Mouse (Mus musculus) left cerebral cortex, adult 2 months (tissue): ENCODE results near the gene Pole2. TPM values are rescaled to one million over a fixed set of nuclear protein-coding genes. Genes with fewer than 3 reads are reported as not detected.
A peak's percentile ranks its signal among the peaks of the same experiment; 100 is the strongest.

Source experiments
- DNase-seq, 2 experiments: peaks; one replicate each; pipeline ENCODE4 v3.0.0; 2021 to 2022; ENCODE audit warnings: low spot score in 2 of 2, mixed read lengths in 1 of 2; ENCODE audit errors: extremely low spot score in 1 of 2
- H3K27ac ChIP-seq: fragments of 200-600 bp; 2 replicates; pipeline ENCODE4 v1.8.1; 2022
- H3K4me3 ChIP-seq: fragments of 200-600 bp; 2 replicates; pipeline ENCODE4 v1.8.1; 2022
- CTCF ChIP-seq: fragments of 200-600 bp; IDR thresholded peaks from 2 replicates; pipeline ENCODE4 v1.8.1; 2022; ENCODE audit warnings: antibody characterized with exemption, mild to moderate bottlenecking, moderate library complexity
- intact Hi-C: fragments of 180-260 bp; cut with DNase I; formaldehyde crosslinking; loops from one replicate; pipeline ENCODE4 v1.15.1; 2025
- long read RNA-seq, 2 experiments: library from polyadenylated mRNA; stranded (forward); transcript quantifications; one replicate each; pipeline ENCODE4 v2.0.0; 2021; ENCODE audit warnings: borderline mapping rate in 2 of 2
- total RNA-seq, 2 experiments: library from RNA; stranded (reverse); gene quantifications; 2 replicates each; pipeline ENCODE4 v1.2.3; 2021

The Pole2 gene
- total RNA-seq, result under 1 TPM; 0.40 to 0.66 TPM
- long read RNA-seq, experiment 1, partial matches to known transcripts, result 0 of 1 reads
- long read RNA-seq, experiment 1, other reads (novel, unspliced or antisense), result 1 of 1 reads
- long read RNA-seq, experiment 2, result 0 reads

DNA sequence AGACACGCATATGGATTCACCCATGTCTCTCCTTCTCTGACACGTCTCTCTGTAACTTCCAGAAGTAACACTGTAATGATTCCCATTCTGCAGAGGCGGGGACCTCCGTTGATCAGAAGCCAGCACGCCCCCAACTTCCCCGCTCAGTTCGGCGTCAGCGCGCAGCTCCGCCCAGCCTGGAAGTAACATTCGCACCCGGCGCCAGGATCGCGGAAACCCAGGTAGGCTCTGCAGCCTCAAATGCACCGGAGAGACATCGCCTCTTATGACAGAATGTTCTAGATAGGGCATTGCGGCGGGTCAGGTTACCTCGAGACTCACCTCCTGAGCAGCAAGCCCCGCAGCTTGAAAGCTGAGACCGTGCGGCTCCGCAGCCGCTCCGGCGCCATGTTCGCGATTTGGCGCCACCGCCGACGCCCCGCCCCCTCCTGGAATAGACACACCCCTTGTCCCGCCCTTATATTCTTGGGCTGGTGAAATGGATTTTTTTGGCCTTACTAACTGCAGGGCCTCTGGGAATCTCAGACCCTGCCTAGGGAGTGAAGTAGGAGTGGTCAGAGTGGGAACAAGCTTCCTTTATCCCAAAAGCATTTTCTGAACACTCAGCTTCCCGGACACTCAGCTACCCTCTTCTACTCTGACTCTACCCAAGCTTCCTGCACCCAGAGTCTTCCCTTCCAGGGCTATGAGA, at the start of gene Pole2:
Pole2 (minus strand) TSS at position 420 of the 691 bp plus-strand sequence.
- peak; percentile 82 for DNase-seq
- H3K4me3 ChIP-seq, result peak within 1 kb of the TSS; percentile 80
- no peak within 1 kb of the TSS for H3K27ac ChIP-seq
- no peak for TF ChIP-seq CTCF
- intact Hi-C loops, result no loop called here

DNA sequence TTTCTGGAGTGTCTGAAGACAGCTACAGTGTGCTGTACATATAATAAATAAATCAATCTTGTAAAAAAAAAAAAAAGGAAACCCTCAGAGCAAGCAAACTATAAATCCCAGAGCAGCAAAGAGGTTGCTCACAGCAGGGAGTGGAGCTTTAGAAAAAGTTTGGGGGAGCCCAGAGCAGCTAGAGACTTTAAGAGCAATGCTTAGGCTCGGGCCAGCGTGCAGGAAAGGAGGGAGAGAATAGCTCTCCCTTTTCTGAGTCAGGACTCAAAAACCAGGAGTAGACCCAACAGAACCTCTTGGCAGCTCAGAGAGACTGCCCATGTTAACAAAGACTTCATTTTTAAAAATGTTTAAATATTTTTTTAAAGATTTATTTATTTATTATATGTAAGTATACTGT, 41.0 kb upstream of the Pole2 start:
- Histone ChIP-seq H3K27ac (no peak overlapping the region), H3K4me3 (no peak overlapping the region)
- no peak for TF ChIP-seq CTCF
- intact Hi-C loops, result no loop called here
- DNase-seq, result no peak

DNA sequence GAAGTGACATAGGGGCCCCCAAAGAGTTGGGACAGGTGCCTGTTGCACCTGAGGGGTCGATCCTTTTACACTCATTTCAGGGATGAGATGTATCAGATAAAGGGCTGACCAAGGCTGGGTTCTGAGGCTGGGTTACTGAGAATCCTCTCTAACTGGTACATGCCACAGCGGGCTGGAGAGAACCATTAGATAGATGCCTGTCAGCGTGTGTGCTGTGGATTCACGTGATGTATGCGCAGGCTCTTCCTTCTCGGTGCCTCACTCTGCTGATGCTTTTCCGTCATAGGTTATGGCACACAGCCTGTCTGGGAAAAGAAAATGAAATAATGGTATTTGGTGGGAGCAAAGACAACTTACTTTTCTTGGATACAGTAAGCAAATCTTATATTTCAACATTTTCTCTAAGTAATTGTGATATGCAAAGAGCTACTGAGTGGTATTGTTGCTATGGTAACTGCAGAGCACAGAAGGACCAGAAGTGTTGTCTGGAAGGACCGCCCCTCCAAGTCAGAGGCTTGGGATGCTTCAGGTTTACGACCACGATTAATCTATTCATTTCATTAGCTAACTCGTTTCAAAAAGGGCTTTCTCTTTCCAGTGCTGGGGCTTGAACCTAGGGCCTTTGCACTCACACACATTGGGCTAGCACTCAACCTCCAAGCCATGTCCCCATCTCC, 40.1 kb upstream of the Pole2 start:
- intact Hi-C loops, result no loop called here
- TF ChIP-seq CTCF, result no peak
- no peak for DNase-seq
- H3K27ac ChIP-seq, result no peak overlapping the region
- no peak overlapping the region for H3K4me3 ChIP-seq

DNA sequence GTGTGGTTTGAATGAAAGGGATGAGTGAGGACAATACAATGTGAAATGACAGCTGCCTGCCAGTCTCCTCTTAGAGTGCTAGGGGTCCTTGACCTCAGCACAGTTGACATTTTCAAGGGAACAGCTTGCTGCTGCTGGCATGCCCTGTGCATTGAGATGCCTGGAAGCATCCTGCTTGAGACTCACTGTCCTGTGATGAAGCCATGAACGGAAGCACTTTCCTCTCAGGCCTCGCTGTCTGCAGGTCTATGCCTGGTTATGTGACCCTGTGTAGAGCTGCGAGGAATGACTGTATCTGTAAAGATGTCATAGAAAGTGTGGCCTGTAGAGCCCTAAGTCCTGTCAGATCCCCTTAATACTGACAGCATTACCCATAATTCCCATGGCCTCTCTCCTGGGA, 37.0 kb upstream of the Pole2 start:
- intact Hi-C loops, result no loop called here
- Histone ChIP-seq H3K4me3 (no peak overlapping the region), H3K27ac (no peak overlapping the region)
- DNase-seq, result no peak
- TF ChIP-seq CTCF, result no peak

DNA sequence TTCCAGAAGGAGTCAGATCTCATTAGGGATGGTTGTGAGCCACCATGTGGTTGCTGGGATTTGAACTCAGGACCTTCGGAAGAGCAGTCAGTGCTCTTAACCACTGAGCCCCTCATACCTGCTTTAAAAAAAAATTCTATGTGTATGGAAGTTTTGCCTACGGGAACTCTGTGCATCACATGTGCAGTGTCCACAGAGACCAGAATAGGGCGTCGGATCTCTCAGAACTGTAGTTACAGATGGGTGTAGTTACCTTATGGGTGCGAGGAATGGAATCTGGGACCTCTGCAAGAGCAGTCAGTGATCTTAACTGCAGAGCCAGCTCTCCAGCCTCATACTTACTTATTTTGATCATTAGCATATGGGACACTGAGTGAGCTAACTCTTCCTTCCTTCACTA, 34.3 kb upstream of the Pole2 start:
- TF ChIP-seq CTCF, result no peak
- H3K4me3 ChIP-seq, result no peak overlapping the region
- intact Hi-C loops, result no loop called here
- H3K27ac ChIP-seq, result no peak overlapping the region
- DNase-seq, result no peak

DNA sequence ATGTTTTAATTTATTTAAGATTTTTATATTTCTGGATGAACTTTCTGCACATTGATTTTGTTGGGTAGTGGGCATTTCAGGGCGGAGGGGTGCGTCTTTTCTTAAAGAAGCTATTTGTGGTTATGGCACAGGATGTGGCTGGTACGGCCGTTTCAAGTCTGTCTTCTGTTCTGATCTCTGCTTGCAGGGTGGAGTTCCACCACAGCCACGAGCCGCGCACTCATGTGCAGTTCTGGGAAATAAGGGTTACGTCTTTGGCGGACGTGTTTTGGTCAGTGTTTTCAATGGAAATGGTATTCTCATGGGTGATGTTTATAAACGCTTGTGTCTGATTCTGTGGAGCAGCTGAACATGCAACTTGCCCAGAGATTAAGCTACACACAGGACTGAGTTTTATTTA, 29.8 kb upstream of the Pole2 start:
- H3K4me3 ChIP-seq, result no peak overlapping the region
- intact Hi-C loops, result no loop called here
- DNase-seq, result no peak
- TF ChIP-seq CTCF, result no peak
- no peak overlapping the region for H3K27ac ChIP-seq

DNA sequence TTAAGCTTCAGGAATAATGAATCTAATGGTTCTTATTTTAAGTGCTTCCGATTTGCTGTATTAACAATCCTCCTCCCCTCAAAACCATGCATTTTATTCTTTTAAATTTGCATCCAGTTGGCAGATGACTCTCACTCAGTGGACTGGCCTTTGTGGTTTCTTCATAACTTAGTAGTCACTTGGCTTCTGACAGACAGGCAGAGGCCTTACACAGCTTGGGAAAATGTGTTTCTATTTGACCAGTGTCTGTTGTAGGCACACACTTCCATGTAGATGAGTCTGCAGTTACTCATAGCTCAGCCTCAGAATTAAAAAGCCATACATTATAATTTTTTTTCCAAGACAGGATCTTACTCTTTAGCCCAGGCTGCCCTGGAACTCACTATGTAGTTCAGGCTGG, 25.8 kb upstream of the Pole2 start:
- H3K27ac ChIP-seq, result no peak overlapping the region

DNA sequence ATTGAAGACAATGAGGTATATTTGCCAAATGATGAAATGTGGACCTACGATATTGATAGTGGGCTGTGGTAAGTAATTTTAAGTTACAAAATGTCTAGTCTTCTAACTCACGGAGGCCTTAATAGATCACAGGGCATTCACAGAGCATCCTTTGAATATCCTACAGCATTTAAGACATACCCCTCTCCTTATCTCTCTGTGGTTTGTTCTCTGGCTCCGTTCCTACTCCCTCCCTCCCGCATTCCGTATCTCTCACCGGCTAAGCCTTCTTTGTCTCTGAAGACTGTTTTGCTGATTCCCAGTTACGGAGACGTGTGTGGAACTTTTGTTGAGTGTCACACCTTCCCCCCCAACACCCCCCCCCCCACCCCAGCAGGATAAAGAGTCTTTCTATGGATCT, 22.8 kb upstream of the Pole2 start:
- intact Hi-C loops, result no loop called here

More for the DNA sequence above, 25.8 kb upstream of the Pole2 start:
- intact Hi-C loops, result no loop called here
- H3K4me3 ChIP-seq, result no peak overlapping the region
- no peak for TF ChIP-seq CTCF
- DNase-seq, result no peak

DNA sequence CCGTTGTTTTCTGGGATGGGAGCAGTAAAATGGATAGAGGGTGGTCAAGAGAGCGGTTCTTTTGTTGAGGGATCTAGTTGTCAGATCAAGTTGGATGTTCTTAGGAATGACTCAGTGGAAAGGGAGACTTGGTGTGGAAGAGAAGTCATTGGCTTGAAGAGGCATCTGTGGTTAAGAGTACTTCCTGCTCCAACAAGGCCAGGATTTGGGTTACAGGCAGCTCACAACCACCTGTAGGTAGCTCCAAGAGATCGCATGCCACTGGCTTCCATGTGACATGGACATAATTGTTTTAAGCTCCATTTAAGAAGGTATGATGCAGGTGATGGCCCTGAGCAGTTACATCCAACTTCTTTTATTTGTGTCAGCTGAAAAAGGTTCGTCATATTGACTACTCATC, 21.8 kb upstream of the Pole2 start:
- Histone ChIP-seq H3K27ac (no peak overlapping the region), H3K4me3 (no peak overlapping the region)
- no peak for DNase-seq
- no peak for TF ChIP-seq CTCF
- intact Hi-C loops, result no loop called here

More for the DNA sequence above, 22.8 kb upstream of the Pole2 start:
- H3K4me3 ChIP-seq, result no peak overlapping the region
- no peak for DNase-seq
- no peak for TF ChIP-seq CTCF
- no peak overlapping the region for H3K27ac ChIP-seq

DNA sequence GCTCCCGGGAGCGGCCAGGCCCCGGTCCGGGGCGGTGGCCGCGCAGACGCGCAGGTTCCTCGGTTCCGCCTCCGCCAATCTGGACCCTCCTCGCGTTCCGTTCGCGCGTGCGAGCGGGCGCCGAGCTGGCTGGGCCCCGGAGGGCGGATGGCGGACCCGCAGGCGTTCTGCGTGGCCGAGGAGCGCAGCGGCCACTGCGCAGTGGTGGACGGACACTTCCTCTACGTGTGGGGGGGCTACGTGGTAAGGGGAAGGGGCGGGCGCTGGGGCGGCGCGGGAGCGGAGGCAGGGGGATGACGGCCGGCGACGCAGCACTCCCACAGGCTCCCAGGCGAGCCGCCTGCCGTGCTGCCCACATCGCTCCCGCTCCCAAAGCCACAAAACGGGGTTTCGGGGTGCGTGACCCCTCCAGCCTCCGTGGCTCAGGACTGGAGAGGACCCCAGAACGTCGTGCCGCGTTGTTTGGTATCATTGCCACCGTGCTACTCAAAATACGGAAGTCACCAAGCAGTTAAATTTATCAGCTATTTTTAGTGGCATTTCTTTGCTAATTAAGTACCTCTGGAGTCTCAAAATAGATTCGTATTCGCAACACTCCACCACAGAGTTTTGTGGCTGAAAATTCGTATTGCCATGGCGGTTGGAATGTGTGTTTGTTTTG, 13.9 kb upstream of the Pole2 start:
- DNase-seq, result peak; percentile 77 to 80
- no peak for TF ChIP-seq CTCF
- intact Hi-C loops, result loop anchor here (2.0 to 5.0 kb wide), 2 partner anchors 45 to 55 kb away; partner anchors contain the start of genes Dnaaf2, Gm49383 and Klhdc2
- peak overlapping the region; percentile 97 for H3K27ac ChIP-seq
- H3K4me3 ChIP-seq, result peak overlapping the region; percentile 61

DNA sequence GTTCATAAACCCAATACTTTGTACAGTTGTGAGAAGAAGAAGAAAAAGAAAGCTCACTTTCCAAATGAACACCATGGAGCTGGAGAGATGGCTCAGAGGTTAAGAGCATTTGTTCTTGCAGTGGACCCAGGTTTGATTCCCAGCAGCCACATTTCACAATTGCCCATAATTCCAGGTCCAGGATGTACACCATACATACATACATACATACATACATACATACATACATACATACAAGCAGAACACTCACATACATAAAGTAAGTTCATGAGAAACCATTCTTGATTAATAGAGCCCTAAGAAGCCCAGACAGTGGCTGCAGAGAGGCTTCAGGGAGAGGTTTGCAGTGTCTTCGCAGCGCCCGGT, 13.4 kb upstream of the Pole2 start:
- TF ChIP-seq CTCF, result no peak
- peak overlapping the region; percentile 61 for H3K4me3 ChIP-seq
- DNase-seq, result no peak
- intact Hi-C loops, result loop anchor here (2.0 to 5.0 kb wide), 2 partner anchors 44 to 55 kb away; partner anchors contain the start of genes Dnaaf2, Gm49383 and Klhdc2
- peak overlapping the region; percentile 97 for H3K27ac ChIP-seq

DNA sequence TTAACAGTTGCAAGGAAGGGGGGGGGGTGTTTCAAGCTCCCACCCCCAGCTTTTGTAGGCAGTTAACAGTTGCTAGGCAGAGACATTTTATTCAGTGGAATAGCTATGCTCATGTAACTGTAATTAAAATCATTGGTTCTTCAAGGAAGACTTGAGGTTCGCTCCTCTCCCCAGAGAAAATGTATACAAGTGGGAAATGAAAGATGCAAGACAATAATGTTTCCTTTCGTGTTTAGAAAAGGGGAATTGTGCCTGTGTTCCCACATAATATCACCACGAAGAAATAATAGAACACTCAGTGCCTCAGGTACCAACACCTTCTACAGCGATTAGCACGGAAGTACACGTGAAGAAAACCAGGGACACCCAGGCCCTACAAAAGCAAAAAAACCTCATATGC, 12.9 kb upstream of the Pole2 start, which contains the start of gene Klhdc1:
Klhdc1 (plus strand) TSS at position 301 of the 400 bp plus-strand sequence.
- no peak for DNase-seq
- intact Hi-C loops, result loop anchor here (2.0 to 5.0 kb wide), 2 partner anchors 44 to 56 kb away; partner anchors contain the start of genes Dnaaf2, Gm49383 and Klhdc2

More for the DNA sequence above, 12.9 kb upstream of the Pole2 start, which contains the start of gene Klhdc1:
- Histone ChIP-seq H3K27ac (peak within 1 kb of the TSS; percentile 97), H3K4me3 (peak within 1 kb of the TSS; percentile 61)
- no peak for TF ChIP-seq CTCF
